Mouse (Mus musculus): ENCODE measurements around the gene Fam81a. TPM values are rescaled to one million over a fixed set of nuclear protein-coding genes. Genes with fewer than 3 reads are reported as not detected.

The Fam81a gene
- polyA plus RNA-seq, 1 experiment, result 0.43 TPM

DNA sequence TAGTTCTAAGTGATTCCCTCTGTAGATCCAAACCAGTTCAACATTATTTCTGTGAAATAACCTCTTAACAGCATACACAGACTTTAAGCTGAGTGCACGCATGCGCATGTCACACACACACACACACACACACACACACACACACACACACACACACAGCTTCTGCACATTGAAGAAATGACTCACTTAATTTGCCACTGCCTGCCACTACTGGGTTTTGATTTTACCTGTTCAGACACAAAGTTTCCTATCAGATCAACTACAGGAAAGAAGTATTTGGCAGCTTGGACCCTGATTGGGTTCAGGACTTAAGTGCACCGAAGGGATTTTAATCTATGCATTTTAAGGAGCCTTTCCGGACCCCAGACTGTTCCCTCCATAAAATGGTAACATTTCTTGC lies 2.0 kb downstream of the Fam81a start:
- Histone ChIP-seq H3K36me3 (ENCODE audit: control insufficient read depth, insufficient read depth, low read length) (no peaks in the 10 kb centered on the region), H3K27me3 (ENCODE audit: control insufficient read depth, insufficient read depth, low read length) (no peaks in the 10 kb centered on the region; the same call in 1 of the 2 replicates), H3K4me1 (replicated peaks; ENCODE audit: control insufficient read depth, insufficient read depth, low read length) (peaks cover 12% of the 10 kb centered on the region), H3K4me3 (ENCODE audit: control insufficient read depth, insufficient read depth, low read length) (no peak overlapping the region), H3K27ac (ENCODE audit: control insufficient read depth, insufficient read depth, low read length) (no peak overlapping the region)
- WGBS, result 46% methylated on average over 4 of the region's 4 CpGs
- DNase-seq, result no peak
- TF ChIP-seq CTCF (IDR thresholded peaks at IDR 0.05; ENCODE audit: borderline replicate concordance, control insufficient read depth, extremely low read depth, insufficient read depth, low read length, poor library complexity), result no peak
- no peak for TF ChIP-seq POLR2A (IDR thresholded peaks at IDR 0.05; ENCODE audit: control insufficient read depth, extremely low read depth, insufficient read depth, low read length, poor library complexity)

DNA sequence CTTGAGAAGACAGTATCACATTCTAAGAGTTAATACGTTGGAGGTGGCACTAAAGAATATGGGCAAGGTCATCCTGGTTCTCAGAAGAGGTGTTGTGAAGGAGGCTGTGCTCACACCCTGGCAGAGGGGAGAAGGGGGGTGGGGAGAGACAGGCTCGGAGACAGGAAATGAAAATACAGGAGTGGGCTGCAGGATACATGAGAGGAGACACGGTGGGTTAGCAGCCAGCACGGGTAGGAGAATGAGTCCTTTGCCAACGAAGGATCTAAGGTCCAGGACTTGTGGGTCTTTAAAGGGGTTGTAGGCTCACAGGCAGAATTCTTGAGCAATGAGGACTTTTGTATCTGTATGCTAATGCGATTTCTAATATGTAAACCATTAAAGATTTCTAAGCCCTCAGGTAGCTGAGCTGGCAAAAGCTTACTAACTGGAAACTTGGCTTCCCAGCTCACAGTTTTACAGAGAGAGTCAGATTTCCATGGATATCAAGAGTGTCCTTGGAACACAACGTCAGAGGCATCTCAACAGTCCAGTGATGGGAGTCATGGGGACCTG lies 3.0 kb downstream of the Fam81a start:
- H3K36me3 ChIP-seq (ENCODE audit: control insufficient read depth, insufficient read depth, low read length), result no peaks in the 10 kb centered on the region
- no peak overlapping the region for H3K4me3 ChIP-seq (ENCODE audit: control insufficient read depth, insufficient read depth, low read length)
- peaks cover 12% of the 10 kb centered on the region for H3K4me1 ChIP-seq (replicated peaks; ENCODE audit: control insufficient read depth, insufficient read depth, low read length)
- no peak overlapping the region for H3K27ac ChIP-seq (ENCODE audit: control insufficient read depth, insufficient read depth, low read length)
- H3K27me3 ChIP-seq (ENCODE audit: control insufficient read depth, insufficient read depth, low read length), result no peaks in the 10 kb centered on the region; the same call in 1 of the 2 replicates
- WGBS, result 42% methylated on average over 7 of the region's 7 CpGs
- no peak for TF ChIP-seq POLR2A (IDR thresholded peaks at IDR 0.05; ENCODE audit: control insufficient read depth, extremely low read depth, insufficient read depth, low read length, poor library complexity)
- TF ChIP-seq CTCF (IDR thresholded peaks at IDR 0.05; ENCODE audit: borderline replicate concordance, control insufficient read depth, extremely low read depth, insufficient read depth, low read length, poor library complexity), result no peak
- no peak for DNase-seq

DNA sequence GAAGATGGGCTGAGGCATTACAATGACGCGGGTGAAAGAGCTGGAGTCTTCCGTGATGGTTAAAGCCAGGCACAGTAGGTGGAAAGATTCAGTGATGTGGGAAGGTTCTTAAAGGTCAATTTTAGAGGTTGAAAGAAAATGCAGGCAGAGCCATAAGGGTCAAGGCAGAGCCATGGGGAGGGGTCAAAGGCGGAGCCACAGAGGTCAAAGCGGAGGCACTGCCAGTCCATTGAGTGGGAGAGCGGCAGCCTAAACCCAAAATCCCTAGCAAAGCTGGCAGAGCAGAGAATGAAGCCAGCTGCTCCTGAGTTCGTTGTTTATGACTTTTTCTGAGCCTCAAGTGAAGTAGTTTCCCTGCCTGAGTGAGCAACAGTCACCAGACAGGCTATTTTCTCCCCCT lies 3.8 kb downstream of the Fam81a start:
- Histone ChIP-seq H3K27me3 (ENCODE audit: control insufficient read depth, insufficient read depth, low read length) (no peaks in the 10 kb centered on the region; the same call in 1 of the 2 replicates), H3K4me1 (replicated peaks; ENCODE audit: control insufficient read depth, insufficient read depth, low read length) (peaks cover 12% of the 10 kb centered on the region), H3K36me3 (ENCODE audit: control insufficient read depth, insufficient read depth, low read length) (no peaks in the 10 kb centered on the region), H3K4me3 (ENCODE audit: control insufficient read depth, insufficient read depth, low read length) (no peak overlapping the region), H3K27ac (ENCODE audit: control insufficient read depth, insufficient read depth, low read length) (no peak overlapping the region)
- no peak for DNase-seq
- TF ChIP-seq POLR2A (IDR thresholded peaks at IDR 0.05; ENCODE audit: control insufficient read depth, extremely low read depth, insufficient read depth, low read length, poor library complexity) (no peak), CTCF (IDR thresholded peaks at IDR 0.05; ENCODE audit: borderline replicate concordance, control insufficient read depth, extremely low read depth, insufficient read depth, low read length, poor library complexity) (no peak)
- 85% methylated on average over 7 of the region's 7 CpGs for WGBS

DNA sequence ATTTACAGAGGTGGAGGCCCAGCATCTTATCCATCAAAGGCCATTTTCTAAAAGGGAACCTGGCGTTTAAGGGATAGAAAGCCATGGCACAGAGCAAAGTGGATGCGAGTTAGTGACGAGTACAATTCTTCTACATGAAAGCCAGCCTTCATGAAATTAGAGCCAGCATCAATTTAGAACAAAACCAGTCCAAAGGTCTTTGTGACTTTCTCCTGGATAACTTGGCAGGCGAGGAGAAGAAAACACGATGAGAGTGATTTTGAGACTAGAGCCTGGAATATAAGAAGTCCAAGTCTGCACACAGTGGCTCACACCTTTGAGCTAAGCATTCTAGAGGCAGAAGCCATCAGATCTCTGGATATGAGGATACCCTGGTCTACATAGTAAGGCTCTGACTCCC lies 4.4 kb downstream of the Fam81a start:
- 92% methylated on average over 5 of the region's 5 CpGs for WGBS
- H3K27ac ChIP-seq (ENCODE audit: control insufficient read depth, insufficient read depth, low read length), result no peak overlapping the region
- H3K4me1 ChIP-seq (replicated peaks; ENCODE audit: control insufficient read depth, insufficient read depth, low read length), result peaks cover 12% of the 10 kb centered on the region
- H3K4me3 ChIP-seq (ENCODE audit: control insufficient read depth, insufficient read depth, low read length), result no peak overlapping the region
- no peak for DNase-seq
- H3K36me3 ChIP-seq (ENCODE audit: control insufficient read depth, insufficient read depth, low read length), result no peaks in the 10 kb centered on the region
- TF ChIP-seq CTCF (IDR thresholded peaks at IDR 0.05; ENCODE audit: borderline replicate concordance, control insufficient read depth, extremely low read depth, insufficient read depth, low read length, poor library complexity) (no peak), POLR2A (IDR thresholded peaks at IDR 0.05; ENCODE audit: control insufficient read depth, extremely low read depth, insufficient read depth, low read length, poor library complexity) (no peak)
- no peaks in the 10 kb centered on the region; the same call in 1 of the 2 replicates for H3K27me3 ChIP-seq (ENCODE audit: control insufficient read depth, insufficient read depth, low read length)

DNA sequence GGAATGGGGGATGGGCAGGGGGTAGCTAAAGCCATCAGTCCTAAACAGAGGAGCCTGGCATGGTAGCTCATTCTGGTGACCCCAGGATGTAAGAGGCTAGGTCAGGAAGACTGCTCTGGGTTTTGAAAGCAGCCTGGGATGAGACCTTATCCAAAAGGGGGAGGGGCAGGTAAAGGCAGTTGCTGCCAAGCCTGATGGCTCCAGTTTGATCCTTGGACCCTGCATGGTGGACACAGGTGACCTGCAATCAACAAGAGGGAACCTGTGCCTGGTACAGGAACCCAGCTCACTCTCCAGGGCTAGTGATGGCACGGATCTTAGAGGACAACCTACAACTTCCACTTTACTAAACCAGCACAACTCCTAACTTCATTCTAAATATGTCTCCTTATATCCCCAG lies 7.2 kb downstream of the Fam81a start:
- 96% methylated on average over 1 of the region's 1 CpGs for WGBS
- Histone ChIP-seq H3K4me3 (ENCODE audit: control insufficient read depth, insufficient read depth, low read length) (no peak overlapping the region), H3K27ac (ENCODE audit: control insufficient read depth, insufficient read depth, low read length) (no peak overlapping the region), H3K27me3 (ENCODE audit: control insufficient read depth, insufficient read depth, low read length) (no peaks in the 10 kb centered on the region), H3K36me3 (ENCODE audit: control insufficient read depth, insufficient read depth, low read length) (no peaks in the 10 kb centered on the region), H3K4me1 (replicated peaks; ENCODE audit: control insufficient read depth, insufficient read depth, low read length) (no peaks in the 10 kb centered on the region)
- TF ChIP-seq CTCF (IDR thresholded peaks at IDR 0.05; ENCODE audit: borderline replicate concordance, control insufficient read depth, extremely low read depth, insufficient read depth, low read length, poor library complexity) (no peak), POLR2A (IDR thresholded peaks at IDR 0.05; ENCODE audit: control insufficient read depth, extremely low read depth, insufficient read depth, low read length, poor library complexity) (no peak)
- DNase-seq, result no peak

DNA sequence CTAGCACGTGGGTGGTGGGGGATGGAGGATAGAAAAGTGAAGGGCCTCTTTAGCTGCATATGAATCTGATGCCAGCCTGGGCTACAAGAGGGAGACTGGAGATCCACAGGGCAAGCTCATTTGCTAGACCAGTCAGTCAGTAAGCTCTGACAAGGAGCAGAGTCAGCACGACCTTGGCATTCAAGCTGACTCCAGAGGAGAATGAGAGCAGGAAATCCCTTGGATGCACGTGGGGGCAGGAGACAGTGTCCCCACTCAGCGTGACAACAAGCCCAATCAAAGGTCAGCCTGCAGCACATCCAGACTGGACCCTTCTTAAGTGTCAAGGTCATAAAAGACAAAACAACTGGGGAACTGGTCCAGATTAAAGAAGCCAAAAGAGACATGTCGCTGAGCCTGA lies 7.6 kb downstream of the Fam81a start:
- no peak overlapping the region for H3K4me3 ChIP-seq (ENCODE audit: control insufficient read depth, insufficient read depth, low read length)
- TF ChIP-seq CTCF (IDR thresholded peaks at IDR 0.05; ENCODE audit: borderline replicate concordance, control insufficient read depth, extremely low read depth, insufficient read depth, low read length, poor library complexity), result no peak
- no peak for TF ChIP-seq POLR2A (IDR thresholded peaks at IDR 0.05; ENCODE audit: control insufficient read depth, extremely low read depth, insufficient read depth, low read length, poor library complexity)
- DNase-seq, result no peak
- no peaks in the 10 kb centered on the region for H3K36me3 ChIP-seq (ENCODE audit: control insufficient read depth, insufficient read depth, low read length)
- H3K4me1 ChIP-seq (replicated peaks; ENCODE audit: control insufficient read depth, insufficient read depth, low read length), result no peaks in the 10 kb centered on the region
- H3K27ac ChIP-seq (ENCODE audit: control insufficient read depth, insufficient read depth, low read length), result no peak overlapping the region
- WGBS, result 87% methylated on average over 5 of the region's 5 CpGs
- H3K27me3 ChIP-seq (ENCODE audit: control insufficient read depth, insufficient read depth, low read length), result no peaks in the 10 kb centered on the region

DNA sequence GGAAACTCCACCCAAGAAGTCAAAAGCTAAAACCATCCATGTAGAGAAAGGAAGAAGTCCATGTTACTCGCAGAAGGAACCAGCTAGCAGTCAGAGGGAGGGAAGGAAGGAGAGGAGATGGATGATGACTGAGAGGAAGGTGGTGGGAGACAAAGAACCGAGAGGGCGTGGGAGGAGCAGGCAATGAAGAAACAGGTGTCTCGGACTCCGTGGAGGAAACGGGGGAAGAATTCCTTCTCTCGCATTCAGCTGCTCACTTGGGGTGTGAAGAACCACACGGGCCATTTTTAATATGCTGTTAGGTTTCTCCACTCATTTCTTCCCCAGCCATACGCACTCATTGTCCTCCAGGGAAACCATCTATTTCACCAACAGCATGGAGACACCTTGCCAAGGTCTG lies 8.1 kb downstream of the Fam81a start:
- no peaks in the 10 kb centered on the region for H3K27me3 ChIP-seq (ENCODE audit: control insufficient read depth, insufficient read depth, low read length)
- H3K4me1 ChIP-seq (replicated peaks; ENCODE audit: control insufficient read depth, insufficient read depth, low read length), result no peaks in the 10 kb centered on the region
- H3K4me3 ChIP-seq (ENCODE audit: control insufficient read depth, insufficient read depth, low read length), result no peak overlapping the region
- H3K27ac ChIP-seq (ENCODE audit: control insufficient read depth, insufficient read depth, low read length), result no peak overlapping the region
- DNase-seq, result no peak
- no peaks in the 10 kb centered on the region for H3K36me3 ChIP-seq (ENCODE audit: control insufficient read depth, insufficient read depth, low read length)
- WGBS, result 84% methylated on average over 9 of the region's 9 CpGs
- TF ChIP-seq POLR2A (IDR thresholded peaks at IDR 0.05; ENCODE audit: control insufficient read depth, extremely low read depth, insufficient read depth, low read length, poor library complexity), result no peak
- TF ChIP-seq CTCF (IDR thresholded peaks at IDR 0.05; ENCODE audit: borderline replicate concordance, control insufficient read depth, extremely low read depth, insufficient read depth, low read length, poor library complexity), result no peak
